Mouse (Mus musculus) cortical plate, adult 2 months (tissue): ENCODE measurements around the gene Oaz1. TPM values are rescaled to one million over a fixed set of nuclear protein-coding genes. Genes with fewer than 3 reads are reported as not detected.

Experiments
- H3K27ac ChIP-seq: fragments of 200-500 bp; 2 replicates; pipeline ENCODE4 v1.5.1; 2012; ENCODE audit warnings: low read length, control low read depth, inconsistent platforms; ENCODE audit not compliant: insufficient read depth
- H3K4me1 ChIP-seq: fragments of 200-500 bp; 2 replicates; pipeline ENCODE4 v1.6.1; 2011; ENCODE audit warnings: low read length; ENCODE audit not compliant: control insufficient read depth, insufficient read depth
- H3K4me3 ChIP-seq: fragments of 200-500 bp; 2 replicates; pipeline ENCODE4 v1.5.1; 2011; ENCODE audit warnings: mild to moderate bottlenecking, low read length, control low read depth; ENCODE audit not compliant: insufficient read depth
- CTCF ChIP-seq: fragments of 200-500 bp; IDR thresholded peaks from 2 replicates; pipeline ENCODE4 v1.5.1; 2011; ENCODE audit warnings: mild to moderate bottlenecking, control low read depth, low read length; ENCODE audit not compliant: insufficient read depth; ENCODE audit errors: extremely low read depth
- POLR2A ChIP-seq: fragments of 200-500 bp; IDR thresholded peaks from 2 replicates; pipeline ENCODE4 v1.6.1; 2011; ENCODE audit warnings: mild to moderate bottlenecking, low read length, control low read depth; ENCODE audit not compliant: insufficient read depth; ENCODE audit errors: extremely low read depth
- polyA plus RNA-seq: library from polyadenylated mRNA; depleted of rRNA; stranded (reverse); fragments of >200 nt; gene quantifications from 2 replicates; pipeline ENCODE4 v1.2.3, GENCODE M21; 2012; rRNA removed

Oaz1 gene
- polyA plus RNA-seq, 1 experiment = 729 TPM

- peaks cover 4% of the 10 kb centered on the region; the same call in 1 of the 2 replicates for H3K4me1 ChIP-seq
- no peak overlapping the region for H3K4me3 ChIP-seq
- TF ChIP-seq CTCF (no peak), POLR2A (no peak)
- peak overlapping the region; percentile 48; the same call in 1 of the 2 replicates for H3K27ac ChIP-seq
These were observed 31.4 kb downstream of the Oaz1 start for GRCm38 (mm10) chr10:80857848-80858247.

GRCm38 (mm10) chr10:80858350-80858935 is 32.0 kb downstream of the Oaz1 start:
- Histone ChIP-seq H3K4me1 (peaks cover 4% of the 10 kb centered on the region; the same call in 1 of the 2 replicates), H3K27ac (peak overlapping the region; percentile 48; the same call in 1 of the 2 replicates), H3K4me3 (no peak overlapping the region)
- no peak for TF ChIP-seq POLR2A
- no peak for TF ChIP-seq CTCF

GRCm38 (mm10) chr10:80862305-80862704 is 35.8 kb downstream of the Oaz1 start:
- Histone ChIP-seq H3K4me1 (no peaks in the 10 kb centered on the region), H3K27ac (no peak overlapping the region), H3K4me3 (no peak overlapping the region)
- TF ChIP-seq POLR2A (no peak), CTCF (no peak)

GRCm38 (mm10) chr10:80864446-80864845 is 38.0 kb downstream of the Oaz1 start:
- no peak overlapping the region for H3K27ac ChIP-seq
- TF ChIP-seq POLR2A (no peak), CTCF (no peak)
- no peaks in the 10 kb centered on the region for H3K4me1 ChIP-seq
- no peak overlapping the region for H3K4me3 ChIP-seq

GRCm38 (mm10) chr10:80870993-80871392 is 44.5 kb downstream of the Oaz1 start:
- Histone ChIP-seq H3K4me1 (no peaks in the 10 kb centered on the region), H3K27ac (no peak overlapping the region), H3K4me3 (no peak overlapping the region)
- no peak for TF ChIP-seq CTCF
- no peak for TF ChIP-seq POLR2A

- TF ChIP-seq POLR2A (no peak), CTCF (no peak)
- Histone ChIP-seq H3K4me1 (no peaks in the 10 kb centered on the region), H3K27ac (no peak within 1 kb of the TSS), H3K4me3 (no peak within 1 kb of the TSS)
These were observed 45.1 kb downstream of the Oaz1 start, which contains the start of gene Tmprss9 for GRCm38 (mm10) chr10:80871581-80871980. Tmprss9 (plus strand) TSS chr10:80871848.

GRCm38 (mm10) chr10:80874035-80874434 is 47.6 kb downstream of the Oaz1 start:
- no peak for TF ChIP-seq POLR2A
- no peak for TF ChIP-seq CTCF

GRCm38 (mm10) chr10:80876028-80876427 is 49.6 kb downstream of the Oaz1 start:
- H3K4me1 ChIP-seq = no peaks in the 10 kb centered on the region
- H3K27ac ChIP-seq = no peak overlapping the region
- TF ChIP-seq POLR2A = no peak
- TF ChIP-seq CTCF = peak; percentile 82
- H3K4me3 ChIP-seq = no peak overlapping the region

More at GRCm38 (mm10) chr10:80874035-80874434, 47.6 kb downstream of the Oaz1 start:
- Histone ChIP-seq H3K27ac (no peak overlapping the region), H3K4me1 (no peaks in the 10 kb centered on the region), H3K4me3 (no peak overlapping the region)

- Histone ChIP-seq H3K4me3 (no peak overlapping the region), H3K27ac (no peak overlapping the region), H3K4me1 (no peaks in the 10 kb centered on the region)
- TF ChIP-seq CTCF = no peak
- TF ChIP-seq POLR2A = no peak
These were observed 50.1 kb downstream of the Oaz1 start for GRCm38 (mm10) chr10:80876594-80876993.

Other genes starting within 250 kb of the Oaz1 start
- 34.7 and 36.9 TPM in 2 replicates for gene Klf16, start 249.3 kb upstream of the Oaz1 start, polyA plus RNA-seq
- 329 and 330 TPM in 2 replicates for gene Abhd17a, start 236.3 kb upstream of the Oaz1 start, polyA plus RNA-seq
- gene Scamp4, start 223.8 kb upstream of the Oaz1 start, polyA plus RNA-seq = 63.2 and 63.9 TPM in 2 replicates
- 4.0 and 4.3 TPM in 2 replicates for gene Adat3, start 223.8 kb upstream of the Oaz1 start, polyA plus RNA-seq
- 2.5 and 2.8 TPM in 2 replicates for gene Gm49322, start 220.6 kb upstream of the Oaz1 start, polyA plus RNA-seq
- gene Csnk1g2, start 203.8 kb upstream of the Oaz1 start, polyA plus RNA-seq = 294 and 314 TPM in 2 replicates
- 98.8 and 102 TPM in 2 replicates for gene Btbd2, start 169.6 kb upstream of the Oaz1 start, polyA plus RNA-seq
- gene Mknk2, start 148.5 kb upstream of the Oaz1 start, polyA plus RNA-seq = 47.1 and 54.0 TPM in 2 replicates
- 7.9 and 9.4 TPM in 2 replicates for gene Mob3a, start 124.7 kb upstream of the Oaz1 start, polyA plus RNA-seq
- 111 and 118 TPM in 2 replicates for gene Izumo4, start 124.5 kb upstream of the Oaz1 start, polyA plus RNA-seq
- 157 and 159 TPM in 2 replicates for gene Ap3d1, start 84.4 kb upstream of the Oaz1 start, polyA plus RNA-seq
- 45.9 and 47.8 TPM in 2 replicates for gene Dot1l, start 71.5 kb upstream of the Oaz1 start, polyA plus RNA-seq
- 38.9 and 46.1 TPM in 2 replicates for gene Sf3a2, start 28.5 kb upstream of the Oaz1 start, polyA plus RNA-seq
- gene Plekhj1, start 28.0 kb upstream of the Oaz1 start, polyA plus RNA-seq = 59.5 and 62.6 TPM in 2 replicates
- gene Amh, start 21.4 kb upstream of the Oaz1 start, polyA plus RNA-seq = 1.6 and 2.3 TPM in 2 replicates
- gene Jsrp1, start 13.2 kb upstream of the Oaz1 start, polyA plus RNA-seq = 4.7 and 5.0 TPM in 2 replicates
- 24.8 and 29.4 TPM in 2 replicates for gene Lingo3, start 17.4 kb downstream of the Oaz1 start, polyA plus RNA-seq
- gene Lsm7, start 28.6 kb downstream of the Oaz1 start, polyA plus RNA-seq = 223 and 238 TPM in 2 replicates
- 94.2 and 96.5 TPM in 2 replicates for gene Sppl2b, start 28.6 kb downstream of the Oaz1 start, polyA plus RNA-seq
- 0.21 and 0.40 TPM in 2 replicates for gene Tmprss9, start 45.2 kb downstream of the Oaz1 start, polyA plus RNA-seq
- gene Timm13, start 74.3 kb downstream of the Oaz1 start, polyA plus RNA-seq = 207 and 219 TPM in 2 replicates
- gene Lmnb2, start 91.6 kb downstream of the Oaz1 start, polyA plus RNA-seq = 23.6 and 24.5 TPM in 2 replicates
- gene Gadd45b, start 103.4 kb downstream of the Oaz1 start, polyA plus RNA-seq = 23.9 and 25.6 TPM in 2 replicates
- 77.9 and 152 TPM in 2 replicates for gene Gng7, start 188.3 kb downstream of the Oaz1 start, polyA plus RNA-seq
- 83.8 and 85.3 TPM in 2 replicates for gene Diras1, start 199.0 kb downstream of the Oaz1 start, polyA plus RNA-seq
- 72.8 and 73.0 TPM in 2 replicates for gene Slc39a3, start 210.8 kb downstream of the Oaz1 start, polyA plus RNA-seq
- gene Sgta, start 233.5 kb downstream of the Oaz1 start, polyA plus RNA-seq = 222 and 228 TPM in 2 replicates
- gene Thop1, start 243.4 kb downstream of the Oaz1 start, polyA plus RNA-seq = 66.2 and 68.5 TPM in 2 replicates